Mouse (Mus musculus) adrenal gland, adult 10 weeks (tissue): Measurements from ENCODE around the gene Tpk1. TPM values are rescaled to one million over a fixed set of nuclear protein-coding genes. Genes with fewer than 3 reads are reported as not detected.

Experiments used
- polyA plus RNA-seq: library from polyadenylated mRNA; stranded (reverse); fragments of 350-450 nt; fragmentation: Illumina TruSeq; extraction: RNeasy Lipid Tissue Mini Kit (QIAGEN cat#74804); gene quantifications from one replicate; pipeline ENCODE4 v1.2.3, GENCODE M21; 2014; ENCODE audit warnings: low read depth, low replicate concordance

The Tpk1 gene
- 43.0 TPM for polyA plus RNA-seq

GRCm38 (mm10) chr6:43665677-43666546, at the start of gene Tpk1:
Gene Tpk1 (minus strand): TSS chr6:43666278.

GRCm38 (mm10) chr6:43309454-43309853, 356.6 kb downstream of the Tpk1 start, which contains the start of gene Nobox:
Gene Nobox (minus strand): TSS chr6:43309554.

